Mouse (Mus musculus) layer of hippocampus, adult 11-12 months (tissue): Measurements from ENCODE around the gene Sema3f.

Source experiments
- DNase-seq: peaks from one replicate; pipeline ENCODE4 v3.0.0; 2022; ENCODE audit warnings: low spot score

Gene Sema3f

DNA sequence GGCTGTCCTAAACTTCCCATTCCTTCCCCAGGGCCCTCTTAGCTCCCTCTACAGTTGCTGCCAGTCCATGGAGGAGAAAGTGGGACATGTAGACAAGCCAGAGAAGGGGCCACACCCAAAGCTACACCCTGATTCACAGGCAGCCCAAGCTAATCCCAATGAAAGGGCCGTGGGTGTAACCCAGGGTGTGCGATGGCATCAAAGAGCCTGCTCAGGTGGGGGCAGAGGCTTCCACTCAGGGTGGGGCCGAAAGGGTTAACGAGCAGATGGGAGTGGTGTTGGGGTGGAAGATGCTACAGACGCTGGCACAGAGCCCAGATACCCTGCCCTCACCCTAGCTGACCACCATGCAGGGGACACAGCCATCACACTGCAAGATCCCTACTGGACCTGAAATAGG lies 17.5 kb downstream of the Sema3f start:
- no peak for DNase-seq

GRCm38 (mm10) chr9:107690391-107690790 lies 19.9 kb downstream of the Sema3f start:
- DNase-seq = no peak

DNA sequence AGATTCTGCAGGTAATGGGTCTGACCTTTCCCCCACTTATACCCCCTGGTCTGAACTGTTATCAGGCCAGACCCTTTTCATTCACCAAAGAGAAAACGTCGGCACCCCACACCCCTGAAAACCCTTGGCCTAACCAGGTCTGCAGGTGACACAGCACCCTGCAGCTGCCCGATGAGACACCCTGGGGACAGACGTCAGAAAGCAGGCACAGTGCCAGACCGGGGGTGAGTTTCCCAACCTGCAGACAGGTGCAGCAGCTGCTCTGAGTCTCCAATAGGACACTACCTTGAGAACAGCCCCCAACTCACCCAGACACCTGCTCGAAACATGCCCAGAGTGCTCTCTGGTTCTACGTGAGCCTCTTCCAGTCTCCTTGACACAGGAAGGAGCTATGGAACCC lies 21.3 kb downstream of the Sema3f start:
- no peak for DNase-seq

DNA sequence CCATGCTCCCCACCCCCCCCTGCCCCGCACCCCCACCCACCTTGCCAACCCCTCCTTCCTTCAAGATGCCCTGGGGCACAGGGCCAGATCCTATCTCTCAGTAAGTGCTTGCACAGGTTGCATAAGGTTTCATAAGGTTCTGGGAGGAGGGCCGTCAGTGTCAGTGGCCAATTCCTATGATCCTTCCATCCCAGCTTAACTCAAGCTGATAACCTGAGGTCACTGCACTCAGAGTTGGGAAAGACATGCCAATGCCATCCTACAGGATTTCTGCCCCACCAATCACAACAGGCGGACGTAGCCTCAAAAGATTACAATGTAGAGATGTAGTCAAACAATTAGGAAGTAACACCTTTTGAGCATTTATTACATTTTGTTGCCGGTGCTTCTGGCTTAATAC lies 21.9 kb downstream of the Sema3f start:
- DNase-seq = no peak

DNA sequence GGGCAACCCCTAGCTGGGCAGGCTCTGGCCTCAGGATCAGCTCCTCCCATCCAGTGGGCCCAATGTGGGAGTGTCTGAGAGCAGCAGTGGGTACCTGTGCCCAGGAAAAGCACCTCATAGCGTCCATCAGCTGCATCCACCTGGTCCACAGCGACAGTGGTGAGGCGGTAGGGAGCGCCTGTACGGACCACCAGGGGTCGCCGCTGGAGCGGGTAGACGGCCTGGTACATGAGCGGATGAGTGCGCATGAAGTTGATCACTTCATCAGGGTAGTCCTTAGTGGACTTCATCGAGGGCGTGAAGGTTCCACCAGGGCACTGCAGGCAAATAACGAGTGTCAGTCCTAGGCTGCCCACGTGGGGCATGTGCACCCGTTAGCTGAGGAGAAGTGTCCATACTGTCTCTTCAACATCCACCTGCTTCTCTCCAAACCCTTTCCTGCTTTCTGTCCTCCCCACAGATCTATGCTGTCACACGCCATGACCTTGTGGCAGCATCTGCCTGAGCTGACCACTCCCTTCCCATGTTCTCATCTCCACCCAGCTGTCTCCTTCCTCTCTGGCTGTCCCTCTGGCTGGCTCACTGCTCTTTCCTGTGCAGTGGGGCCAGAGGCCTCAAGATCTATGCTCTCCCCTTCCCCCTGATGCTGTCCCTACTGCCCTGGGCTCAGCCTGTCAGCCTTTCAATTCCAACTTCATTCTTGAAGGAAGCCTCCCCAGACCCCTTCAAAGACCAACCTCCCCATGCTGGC lies 24.9 kb downstream of the Sema3f start:
- peak; percentile 53 for DNase-seq

GRCm38 (mm10) chr9:107682405-107682804 lies 27.9 kb downstream of the Sema3f start:
- no peak for DNase-seq

GRCm38 (mm10) chr9:107679501-107679900 lies 30.8 kb downstream of the Sema3f start, which contains the start of gene Gnat1:
Gene Gnat1, minus strand, starts transcription at chr9:107679712.
- DNase-seq = no peak

- no peak for DNase-seq
Observed at GRCm38 (mm10) chr9:107678861-107679260, 31.4 kb downstream of the Sema3f start.

- peak; percentile 87 for DNase-seq
Observed at GRCm38 (mm10) chr9:107677819-107678526, 32.3 kb downstream of the Sema3f start.

DNA sequence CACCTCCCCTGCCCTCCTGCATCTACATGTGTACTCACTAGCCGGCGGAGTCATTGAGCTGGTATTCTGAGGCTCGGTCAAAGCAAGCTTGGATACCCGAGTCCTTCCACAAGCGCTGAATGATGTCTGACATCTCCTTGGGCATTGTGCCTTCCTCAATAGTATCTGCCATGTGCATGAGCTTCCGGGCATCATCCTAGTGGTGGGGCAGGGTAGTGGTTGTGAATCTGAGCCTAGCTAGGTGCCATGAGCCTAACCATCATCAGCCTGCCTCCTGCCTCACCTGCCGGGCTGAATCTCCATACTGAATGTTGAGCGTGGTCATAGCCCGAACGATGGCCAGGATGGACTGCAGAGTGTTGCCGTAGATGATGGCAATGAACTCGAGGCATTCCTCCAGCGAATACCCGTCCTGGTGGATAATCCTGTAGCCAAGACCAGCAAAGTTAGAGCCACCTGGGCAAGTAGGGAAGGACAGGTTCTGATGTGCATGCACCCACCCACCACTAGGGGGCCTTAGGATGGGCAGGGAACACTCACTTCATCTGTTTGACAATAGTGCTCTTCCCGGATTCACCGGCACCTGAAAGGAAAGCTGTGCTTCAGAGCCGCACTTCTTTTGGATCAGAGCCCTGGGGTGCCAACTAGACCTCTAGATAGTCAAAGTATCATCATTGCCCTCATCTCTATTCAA lies 33.0 kb downstream of the Sema3f start:
- DNase-seq = no peak

DNA sequence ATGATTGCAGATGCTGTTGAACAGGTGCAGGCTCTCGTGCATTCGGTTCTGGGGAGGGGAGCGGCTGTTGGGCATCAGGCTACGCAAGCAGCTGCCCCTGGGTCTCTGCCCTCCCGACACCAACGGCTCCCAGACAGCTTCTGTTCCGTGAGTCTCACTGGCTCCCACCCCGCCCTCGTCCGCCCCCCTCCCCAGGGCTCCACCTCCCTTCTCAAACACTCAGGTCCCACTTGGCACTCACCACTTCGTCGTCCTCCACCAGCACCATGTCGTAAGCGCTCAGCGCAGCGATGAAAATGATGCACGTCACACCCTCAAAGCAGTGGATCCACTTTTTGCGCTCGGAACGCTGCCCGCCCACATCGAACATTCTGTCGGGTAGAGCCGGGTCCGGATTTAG lies 34.0 kb downstream of the Sema3f start:
- DNase-seq = no peak

DNA sequence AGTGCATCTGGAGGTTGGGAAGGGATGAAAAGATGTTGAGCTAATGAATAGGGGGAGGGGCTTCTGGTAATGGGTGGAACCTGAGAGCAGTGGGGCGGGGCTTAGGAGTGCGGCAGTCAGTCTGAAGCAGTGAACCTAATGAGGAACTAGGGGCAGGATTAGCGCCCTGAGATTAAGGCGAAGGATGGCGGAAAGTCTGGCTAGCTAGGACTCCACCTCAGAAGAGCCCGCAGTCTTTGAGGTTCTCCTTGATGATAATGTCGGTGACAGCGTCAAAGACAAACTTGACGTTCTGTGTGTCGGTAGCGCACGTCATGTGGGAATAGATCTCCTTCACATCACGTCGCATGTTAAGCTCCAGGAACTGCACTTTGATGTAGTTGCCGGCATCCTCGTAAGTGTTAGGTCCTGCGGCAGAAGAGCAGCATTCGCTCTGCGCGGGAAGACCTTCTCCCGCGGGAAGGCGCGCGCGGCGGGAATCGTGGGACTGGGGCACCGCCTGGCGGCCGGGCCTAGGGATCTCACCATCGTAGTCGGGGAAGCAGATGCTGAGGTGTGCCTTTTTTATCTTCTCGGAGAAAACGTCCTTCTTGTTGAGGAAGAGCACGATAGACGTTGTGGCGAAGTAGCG lies 34.5 kb downstream of the Sema3f start:
- peak; percentile 58 for DNase-seq

- DNase-seq = no peak
Observed at GRCm38 (mm10) chr9:107674609-107675429, 35.5 kb downstream of the Sema3f start.

DNA sequence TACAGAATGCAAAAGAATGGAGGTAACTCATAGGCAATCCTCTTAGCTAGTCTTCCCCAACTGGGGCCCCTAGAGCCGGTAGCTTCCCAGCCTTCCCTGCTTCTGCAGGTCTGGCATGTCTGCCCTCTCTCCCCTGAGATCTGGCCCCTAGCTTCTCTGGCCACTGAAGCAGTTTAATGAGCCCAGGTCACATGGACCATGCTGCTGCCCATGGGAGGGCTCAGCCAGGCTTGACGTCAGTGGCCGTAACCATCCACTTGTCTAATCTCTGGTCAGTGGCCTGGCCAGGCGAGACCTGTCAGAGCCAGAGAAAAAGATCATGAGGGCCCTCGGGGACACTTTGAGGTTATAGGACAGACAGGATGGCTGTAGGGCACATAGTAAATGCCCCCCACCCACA lies 40.0 kb downstream of the Sema3f start:
- DNase-seq = no peak

DNA sequence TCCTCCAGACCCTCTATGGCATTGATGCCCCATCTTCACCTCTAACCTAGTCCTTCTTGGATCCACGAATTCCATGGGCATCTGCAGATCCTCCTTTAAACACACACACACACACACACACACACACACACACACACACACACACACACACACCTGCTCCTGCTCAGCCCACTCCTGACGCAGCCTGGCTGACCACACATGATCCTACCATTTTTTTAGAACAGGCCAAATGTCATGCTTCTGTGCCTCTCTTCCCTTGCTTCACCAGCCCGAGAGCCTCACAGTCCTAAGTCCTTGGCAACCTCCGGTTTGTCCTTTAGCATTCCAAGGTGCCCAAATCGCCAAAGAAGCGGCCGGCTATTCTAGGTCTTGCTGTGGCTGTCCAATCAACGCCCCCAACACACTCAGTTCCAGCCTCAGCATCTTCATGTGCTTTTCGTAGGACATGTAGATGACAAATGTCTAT lies 40.8 kb downstream of the Sema3f start, which contains the start of gene Slc38a3:
Gene Slc38a3, minus strand, starts transcription at position 51 of the 466 bp plus-strand sequence.
- no peak for DNase-seq

GRCm38 (mm10) chr9:107668916-107669315 lies 41.4 kb downstream of the Sema3f start:
- DNase-seq = no peak

GRCm38 (mm10) chr9:107668011-107668410 lies 42.3 kb downstream of the Sema3f start:
- DNase-seq = no peak

DNA sequence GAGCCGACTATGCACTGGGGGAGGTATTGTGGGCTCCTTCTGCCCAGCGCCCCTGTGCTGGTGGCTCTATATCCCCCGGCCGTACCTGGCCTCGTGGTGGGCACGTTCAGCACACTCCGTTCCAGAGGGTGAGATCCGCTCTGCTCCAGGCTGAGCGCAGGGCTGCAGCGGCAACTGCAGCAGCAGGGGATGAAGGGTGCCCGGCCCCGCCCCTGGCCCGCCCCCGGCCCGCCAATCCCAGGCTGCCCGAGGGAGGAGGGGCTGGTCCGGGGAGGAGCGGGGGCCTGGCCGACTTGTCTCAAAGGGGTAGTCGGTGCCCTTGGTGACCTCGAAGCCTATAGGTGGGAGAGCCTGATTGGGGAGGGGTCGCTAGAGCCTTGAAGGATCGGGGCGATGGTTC lies 43.1 kb downstream of the Sema3f start:
- DNase-seq = no peak

DNA sequence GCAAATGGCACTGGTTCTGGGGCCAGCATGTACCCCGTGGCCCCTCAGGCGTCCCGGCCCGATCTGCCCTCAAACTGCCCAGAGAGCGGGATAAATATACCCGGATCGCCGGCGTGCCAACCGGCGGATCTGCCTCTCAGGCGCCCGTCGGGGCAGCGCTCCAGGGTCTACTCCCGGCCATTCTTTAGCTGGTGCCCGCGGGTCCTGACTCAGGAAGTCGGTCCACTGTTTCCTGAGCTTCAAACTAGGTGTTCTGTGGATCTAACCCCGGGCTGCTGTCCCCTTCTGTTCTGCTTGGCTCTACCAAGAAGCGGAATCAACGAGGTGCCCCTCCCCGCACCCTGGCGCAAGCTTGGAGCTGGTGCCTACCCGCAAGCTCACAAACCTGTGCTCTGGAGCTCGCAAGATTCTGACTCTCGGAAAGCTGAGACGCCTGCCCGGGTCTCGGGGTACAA lies 43.5 kb downstream of the Sema3f start:
- no peak for DNase-seq

GRCm38 (mm10) chr9:107665308-107665707 lies 45.0 kb downstream of the Sema3f start:
- no peak for DNase-seq

GRCm38 (mm10) chr9:107663525-107663924 lies 46.8 kb downstream of the Sema3f start:
- DNase-seq = no peak
